Mouse (Mus musculus) thymus, adult 2 months (tissue): ENCODE results near the gene Nlgn1.

ENCODE experiments used
- CTCF ChIP-seq: fragments of 200-500 bp; IDR thresholded peaks from 2 replicates; pipeline ENCODE4 v1.5.1; 2012; ENCODE audit warnings: mild to moderate bottlenecking, control low read depth, low read length, moderate library complexity, borderline replicate concordance; ENCODE audit not compliant: control insufficient read depth, poor library complexity, insufficient read depth; ENCODE audit errors: extremely low read depth
- POLR2A ChIP-seq: fragments of 200-500 bp; IDR thresholded peaks from 2 replicates; pipeline ENCODE4 v1.6.1; 2012; ENCODE audit warnings: mild to moderate bottlenecking, low read length, control low read depth, moderate library complexity; ENCODE audit not compliant: control insufficient read depth, poor library complexity, insufficient read depth; ENCODE audit errors: extremely low read depth

DNA sequence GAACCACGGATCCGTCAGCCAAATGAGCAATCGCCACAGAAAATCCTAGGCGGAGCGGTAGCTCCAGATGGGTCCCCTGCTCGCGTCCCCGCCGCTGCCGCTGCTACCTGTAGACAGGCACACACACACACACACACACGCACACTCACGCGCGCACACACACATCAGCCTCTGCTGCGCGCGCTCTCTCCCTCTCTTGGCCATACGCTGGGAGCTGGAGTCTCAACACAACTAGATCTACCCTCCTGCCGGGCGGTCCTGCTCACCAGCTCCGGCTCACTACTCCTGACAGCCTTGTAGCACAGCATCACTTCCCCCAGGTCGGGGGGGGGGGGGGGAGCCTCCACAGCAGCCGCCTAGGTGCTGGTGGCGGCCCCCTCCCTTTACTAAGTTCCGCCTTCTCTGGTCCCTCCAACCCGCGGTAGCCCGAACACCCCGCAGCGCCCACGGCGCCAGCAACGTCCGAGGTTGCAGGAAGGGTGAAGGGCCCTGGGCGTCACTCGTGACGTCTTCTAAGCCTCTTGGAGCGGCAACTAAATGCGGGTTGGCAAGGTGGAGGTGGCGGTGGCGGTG, 1.1 kb upstream of the Nlgn1 start:
- TF ChIP-seq CTCF (no peak), POLR2A (no peak)
